Mouse (Mus musculus) forebrain, embryonic 11.5 days (tissue): ENCODE data around the gene Psme2. TPM values are rescaled to one million over a fixed set of nuclear protein-coding genes. Genes with fewer than 3 reads are reported as not detected.

Source experiments
- ATAC-seq: fragments of 200-750 bp; cut with Nextera tagmentation; replicated peaks from 2 replicates; pipeline ENCODE4 v1.8.0; 2017; ENCODE audit warnings: moderate TSS enrichment; ENCODE audit not compliant: low FRiP score
- DNase-seq: peaks from one replicate; pipeline ENCODE4 v3.0.0-alpha.2; 2017; ENCODE audit warnings: low spot score
- H3K27ac ChIP-seq: fragments of 300-500 bp; sonication (generic); 2 replicates; pipeline ENCODE4 v1.5.1; 2014; ENCODE audit warnings: low read depth, low read length
- H3K27me3 ChIP-seq: fragments of 300-500 bp; sonication (generic); 2 replicates; pipeline ENCODE4 v1.6.1; 2014; ENCODE audit warnings: mild to moderate bottlenecking, low read length, mixed read lengths; ENCODE audit not compliant: control insufficient read depth, insufficient read depth
- H3K36me3 ChIP-seq: fragments of 300-500 bp; sonication (generic); 2 replicates; pipeline ENCODE4 v1.6.1; 2014; ENCODE audit warnings: mild to moderate bottlenecking, low read length, moderate library complexity, mixed read lengths; ENCODE audit not compliant: control insufficient read depth, insufficient read depth
- H3K4me1 ChIP-seq: fragments of 300-500 bp; sonication (generic); replicated peaks from 2 replicates; pipeline ENCODE4 v1.6.1; 2014; ENCODE audit warnings: low read length, mixed read lengths; ENCODE audit not compliant: control insufficient read depth, insufficient read depth
- H3K4me2 ChIP-seq: fragments of 300-500 bp; sonication (generic); 2 replicates; pipeline ENCODE4 v1.6.1; 2014; ENCODE audit warnings: low read depth, mild to moderate bottlenecking, low read length, moderate library complexity, mixed read lengths; ENCODE audit not compliant: severe bottlenecking
- H3K4me3 ChIP-seq: fragments of 300-500 bp; sonication (generic); 2 replicates; pipeline ENCODE4 v1.5.1; 2014; ENCODE audit warnings: low read depth, low read length
- H3K9ac ChIP-seq: fragments of 300-500 bp; sonication (generic); 2 replicates; pipeline ENCODE4 v1.6.1; 2014; ENCODE audit warnings: low read length
- H3K9me3 ChIP-seq: fragments of 300-500 bp; sonication (generic); 2 replicates; pipeline ENCODE4 v1.6.1; 2016; ENCODE audit warnings: low read length, mixed read lengths; ENCODE audit not compliant: control insufficient read depth
- WGBS: fragments of 180-500 bp; shearing (Covaris S2); extraction: QIAGEN DNeasy Blood & Tissue Kit; methylation state at CpG from one replicate; pipeline ENCODE4 v1.1.7; 2014; 5-methylcytosine and 5-hydroxymethylcytosine counted together
- polyA plus RNA-seq: library from polyadenylated mRNA; unstranded; fragments of >200 nt; fragmentation: Nextera tagmentation; extraction: Ambion mirVana; gene quantifications from 2 replicates; pipeline ENCODE4 v1.2.1, GENCODE M21; 2014

The Psme2 gene
- polyA plus RNA-seq, 1 experiment from 2014 or later = 187 TPM

- H3K36me3 ChIP-seq = no peaks in the 10 kb centered on the region; the same call in 1 of the 2 replicates
- DNase-seq (no peak), ATAC-seq (no peak)
- 82% methylated on average over 23 of the region's 23 CpGs for WGBS
- H3K27ac ChIP-seq = no peak overlapping the region
- H3K9ac ChIP-seq = no peak overlapping the region
- no peak overlapping the region for H3K4me3 ChIP-seq
- H3K4me2 ChIP-seq = no peak overlapping the region
- H3K9me3 ChIP-seq = no peaks in the 10 kb centered on the region
- peaks cover 2% of the 10 kb centered on the region; the same call in 1 of the 2 replicates for H3K4me1 ChIP-seq
- no peaks in the 10 kb centered on the region; the same call in 1 of the 2 replicates for H3K27me3 ChIP-seq
These were observed 11.1 kb downstream of the Psme2 start for GRCm38 (mm10) chr14:55579511-55580496.

GRCm38 (mm10) chr14:55578668-55579269 is 12.1 kb downstream of the Psme2 start:
- peak; percentile 14; the same call in 1 of the 2 replicates for ATAC-seq
- no peak for DNase-seq
- H3K27me3 ChIP-seq = no peaks in the 10 kb centered on the region
- no peaks in the 10 kb centered on the region; the same call in 1 of the 2 replicates for H3K36me3 ChIP-seq
- peak overlapping the region; percentile 51; the same call in 1 of the 2 replicates for H3K27ac ChIP-seq
- H3K9me3 ChIP-seq = no peaks in the 10 kb centered on the region
- no peaks in the 10 kb centered on the region for H3K4me1 ChIP-seq
- H3K4me2 ChIP-seq = peak overlapping the region; percentile 85
- peak overlapping the region; percentile 89 for H3K9ac ChIP-seq
- 39% methylated on average over 6 of the region's 6 CpGs for WGBS
- H3K4me3 ChIP-seq = peak overlapping the region; percentile 59

- WGBS = under 1% methylated on average over 30 of the region's 32 CpGs
These were observed 12.8 kb downstream of the Psme2 start, which contains the start of gene Psme1 for GRCm38 (mm10) chr14:55577871-55578667. Gene Psme1, plus strand, starts transcription at chr14:55578123.

DNA sequence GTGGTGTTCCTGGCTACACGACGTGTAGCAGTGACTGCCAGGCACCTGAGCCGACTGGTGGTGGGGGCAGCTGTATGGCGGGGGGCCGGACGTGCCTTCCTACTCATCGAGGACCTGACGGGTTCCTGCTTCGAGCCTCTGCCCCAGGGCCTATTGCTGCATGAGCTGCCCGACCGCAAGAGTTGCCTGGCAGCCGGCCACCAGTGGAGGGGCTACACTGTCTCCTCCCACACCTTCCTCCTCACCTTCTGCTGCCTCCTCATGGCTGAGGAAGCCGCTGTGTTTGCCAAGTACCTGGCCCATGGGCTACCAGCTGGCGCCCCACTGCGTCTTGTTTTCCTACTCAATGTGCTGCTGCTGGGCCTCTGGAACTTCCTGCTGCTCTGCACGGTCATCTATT is 14.5 kb downstream of the Psme2 start:
- H3K4me3 ChIP-seq = no peak overlapping the region

More at GRCm38 (mm10) chr14:55577871-55578667, 12.8 kb downstream of the Psme2 start, which contains the start of gene Psme1:
- peak within 1 kb of the TSS; percentile 51 for H3K27ac ChIP-seq
- no peaks in the 10 kb centered on the region for H3K27me3 ChIP-seq
- H3K9me3 ChIP-seq = no peaks in the 10 kb centered on the region
- peak; percentile 89 for ATAC-seq
- H3K4me1 ChIP-seq = no peaks in the 10 kb centered on the region
- DNase-seq = peak; percentile 88
- no peaks in the 10 kb centered on the region; the same call in 1 of the 2 replicates for H3K36me3 ChIP-seq
- peak within 1 kb of the TSS; percentile 59 for H3K4me3 ChIP-seq
- peak within 1 kb of the TSS; percentile 89 for H3K9ac ChIP-seq
- peak within 1 kb of the TSS; percentile 85 for H3K4me2 ChIP-seq

DNA sequence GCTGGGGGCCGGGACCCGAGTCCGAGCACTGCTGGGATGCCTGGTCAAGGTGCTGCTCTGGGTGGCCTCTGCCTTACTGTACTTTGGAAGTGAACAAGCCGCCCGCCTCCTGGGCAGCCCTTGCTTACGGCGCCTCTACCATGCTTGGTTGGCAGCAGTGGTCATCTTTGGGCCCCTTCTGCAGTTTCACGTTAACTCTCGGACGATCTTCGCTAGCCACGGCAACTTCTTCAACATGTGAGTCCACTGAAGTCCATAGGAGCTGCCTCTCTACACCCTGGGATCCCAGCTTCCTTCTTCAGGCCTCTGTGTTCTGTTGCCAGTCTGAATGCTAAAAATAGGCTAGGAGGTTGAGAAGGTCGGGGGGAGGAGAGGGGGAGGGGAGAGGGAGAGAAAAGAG is 15.2 kb downstream of the Psme2 start:
- no peak overlapping the region for H3K4me2 ChIP-seq
- no peaks in the 10 kb centered on the region for H3K4me1 ChIP-seq
- H3K9me3 ChIP-seq = no peaks in the 10 kb centered on the region
- ATAC-seq (no peak), DNase-seq (no peak)
- no peaks in the 10 kb centered on the region for H3K27me3 ChIP-seq
- no peak overlapping the region for H3K27ac ChIP-seq
- no peak overlapping the region for H3K9ac ChIP-seq
- 77% methylated on average over 13 of the region's 13 CpGs for WGBS
- H3K4me3 ChIP-seq = no peak overlapping the region
- no peaks in the 10 kb centered on the region; the same call in 1 of the 2 replicates for H3K36me3 ChIP-seq

More for the DNA sequence above, 14.5 kb downstream of the Psme2 start:
- Histone ChIP-seq H3K9ac (no peak overlapping the region), H3K4me1 (no peaks in the 10 kb centered on the region), H3K27ac (no peak overlapping the region), H3K9me3 (no peaks in the 10 kb centered on the region), H3K4me2 (no peak overlapping the region), H3K27me3 (no peaks in the 10 kb centered on the region), H3K36me3 (no peaks in the 10 kb centered on the region; the same call in 1 of the 2 replicates)
- ATAC-seq (no peak), DNase-seq (no peak)
- WGBS = 78% methylated on average over 16 of the region's 16 CpGs

GRCm38 (mm10) chr14:55575302-55575701 is 15.6 kb downstream of the Psme2 start, which contains the start of gene Fitm1:
Gene Fitm1, plus strand, starts transcription at chr14:55575617.
- no peak within 1 kb of the TSS for H3K9ac ChIP-seq
- H3K4me1 ChIP-seq = no peaks in the 10 kb centered on the region
- no peaks in the 10 kb centered on the region for H3K9me3 ChIP-seq
- DNase-seq (no peak), ATAC-seq (no peak)
- H3K27ac ChIP-seq = no peak within 1 kb of the TSS
- H3K4me3 ChIP-seq = no peak within 1 kb of the TSS
- no peaks in the 10 kb centered on the region for H3K27me3 ChIP-seq
- WGBS = 78% methylated on average over 7 of the region's 8 CpGs
- H3K4me2 ChIP-seq = no peak within 1 kb of the TSS
- no peaks in the 10 kb centered on the region for H3K36me3 ChIP-seq

DNA sequence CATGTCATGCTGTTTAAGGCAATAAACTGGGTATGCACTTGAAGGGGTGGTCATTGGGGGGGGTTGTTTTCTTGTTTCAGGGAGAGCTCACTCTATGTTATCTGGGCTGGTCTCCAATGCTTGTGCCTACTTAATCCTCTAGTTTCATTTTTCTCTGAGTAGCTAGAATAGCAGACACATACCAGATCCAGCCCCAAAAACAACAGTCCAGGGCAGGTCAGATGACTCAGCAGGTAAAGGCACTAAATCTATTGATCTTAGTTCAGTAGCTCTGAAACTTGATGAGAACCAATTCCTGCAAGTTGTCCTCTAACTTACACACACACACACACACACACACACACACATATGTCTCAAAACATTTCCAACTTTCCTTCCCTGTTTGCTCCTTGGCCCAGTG is 19.2 kb downstream of the Psme2 start:
- Histone ChIP-seq H3K36me3 (no peaks in the 10 kb centered on the region; the same call in 1 of the 2 replicates), H3K4me1 (no peaks in the 10 kb centered on the region), H3K9me3 (no peaks in the 10 kb centered on the region), H3K27ac (no peak overlapping the region), H3K4me2 (no peak overlapping the region), H3K4me3 (no peak overlapping the region), H3K9ac (no peak overlapping the region), H3K27me3 (no peaks in the 10 kb centered on the region)
- DNase-seq = no peak
- ATAC-seq = no peak

GRCm38 (mm10) chr14:55570588-55570987 is 20.3 kb downstream of the Psme2 start:
- Histone ChIP-seq H3K4me3 (no peak overlapping the region), H3K9me3 (no peaks in the 10 kb centered on the region), H3K9ac (no peak overlapping the region), H3K4me1 (no peaks in the 10 kb centered on the region), H3K4me2 (no peak overlapping the region), H3K36me3 (peaks cover 2% of the 10 kb centered on the region; the same call in 1 of the 2 replicates), H3K27ac (no peak overlapping the region), H3K27me3 (no peaks in the 10 kb centered on the region)
- DNase-seq (no peak), ATAC-seq (no peak)
- 81% methylated on average over 2 of the region's 2 CpGs for WGBS
